Mouse (Mus musculus) MEL (cell line): ENCODE measurements around the gene Slc25a22.

Experiments used
- CHD2 ChIP-seq: IDR thresholded peaks from 2 replicates; pipeline ENCODE4 v1.6.1; 2011; ENCODE audit warnings: low read length, improper control_type of control experiment
- CTCF ChIP-seq, 3 experiments: IDR thresholded peaks in 2 of 3; conservative IDR thresholded peaks in 1 of 3; 2 replicates each; pipeline ENCODE4 v1.5.1; 2011 to 2012; ENCODE audit warnings: low read length in 3 of 3, low read depth in 2 of 3, mild to moderate bottlenecking in 2 of 3, improper control_type of control experiment in 1 of 3, inconsistent platforms in 1 of 3, mixed read lengths in 1 of 3, moderate library complexity in 1 of 3; ENCODE audit not compliant: control insufficient read depth in 1 of 3, insufficient read depth in 1 of 3, poor library complexity in 1 of 3, severe bottlenecking in 1 of 3
- EP300 ChIP-seq, 2 experiments: IDR thresholded peaks; 2 replicates each; pipeline ENCODE4 v1.6.1; 2011; ENCODE audit warnings: improper control_type of control experiment in 2 of 2, low read length in 2 of 2, low read depth in 1 of 2, mild to moderate bottlenecking in 1 of 2
- GABPA ChIP-seq: IDR thresholded peaks from 2 replicates; pipeline ENCODE4 v1.6.1; 2012; ENCODE audit warnings: low read depth, mild to moderate bottlenecking, inconsistent platforms, low read length, improper control_type of control experiment, moderate library complexity
- MAZ ChIP-seq: IDR thresholded peaks from 2 replicates; pipeline ENCODE4 v1.6.1; 2012; ENCODE audit warnings: low read depth, mild to moderate bottlenecking, inconsistent platforms, low read length, improper control_type of control experiment
- MYC ChIP-seq: IDR thresholded peaks from 2 replicates; pipeline ENCODE4 v1.6.1; 2011; ENCODE audit warnings: low read depth, mild to moderate bottlenecking, low read length, improper control_type of control experiment, moderate library complexity
- POLR2A ChIP-seq, 2 experiments: IDR thresholded peaks; 2 replicates each; pipeline ENCODE4 v1.6.1; 2011 to 2012; ENCODE audit warnings: low read length in 2 of 2, mild to moderate bottlenecking in 2 of 2, control low read depth in 1 of 2, improper control_type of control experiment in 1 of 2, low read depth in 1 of 2, moderate library complexity in 1 of 2; ENCODE audit not compliant: control insufficient read depth in 1 of 2, insufficient read depth in 1 of 2, poor library complexity in 1 of 2
- RAD21 ChIP-seq: IDR thresholded peaks from 2 replicates; pipeline ENCODE4 v1.6.1; 2011; ENCODE audit warnings: mild to moderate bottlenecking, low read depth, low read length, improper control_type of control experiment
- SMC3 ChIP-seq: IDR thresholded peaks from 2 replicates; pipeline ENCODE4 v1.6.1; 2011; ENCODE audit warnings: low read depth, low read length, improper control_type of control experiment
- USF1 ChIP-seq: IDR thresholded peaks from 2 replicates; pipeline ENCODE4 v1.6.1; 2014; ENCODE audit warnings: low read depth, mild to moderate bottlenecking, inconsistent platforms, low read length, improper control_type of control experiment, moderate library complexity
- ZC3H11A ChIP-seq: IDR thresholded peaks from 2 replicates; pipeline ENCODE4 v1.6.1; 2012; ENCODE audit warnings: low read depth, mild to moderate bottlenecking, inconsistent platforms, low read length, improper control_type of control experiment

GRCm38 (mm10) chr7:141468522-141469211, 31.0 kb upstream of the Slc25a22 start:
- TF ChIP-seq USF1 = no peak
- TF ChIP-seq MAZ = no peak
- TF ChIP-seq POLR2A (IDR thresholded peaks at IDR 0.05; ENCODE audit: control insufficient read depth in 1 of 2, insufficient read depth in 1 of 2, low read depth in 1 of 2, low read length in 2 of 2, poor library complexity in 1 of 2) = peak in 1 of 2 experiments; percentile 64; a peak in 1 of 4 replicates
- peak; percentile 34 to 48 (median 40) for TF ChIP-seq CTCF (IDR thresholded peaks at IDR 0.05 in 2 of 3, conservative IDR thresholded peaks at IDR 0.05 in 1 of 3; ENCODE audit: control insufficient read depth in 1 of 3, insufficient read depth in 1 of 3, low read depth in 2 of 3, low read length in 3 of 3, poor library complexity in 1 of 3, severe bottlenecking in 1 of 3)
- no peak for TF ChIP-seq CHD2
- TF ChIP-seq GABPA = no peak
- TF ChIP-seq EP300 (IDR thresholded peaks at IDR 0.05; ENCODE audit: low read depth in 1 of 2, low read length in 2 of 2) = peak; percentile 74 to 75
- TF ChIP-seq SMC3 = no peak
- no peak for TF ChIP-seq RAD21
- no peak for TF ChIP-seq ZC3H11A
- TF ChIP-seq MYC = peak; percentile 85
